Mouse (Mus musculus): ENCODE results near the gene Gm13030.
A peak's percentile ranks its signal among the peaks of the same experiment; 100 is the strongest.
"Not testable (repeated sequence)": the region's sequence is repeated elsewhere in the genome, so short reads cannot be mapped to it uniquely, and the experiment has no call there.

Gene Gm13030

DNA sequence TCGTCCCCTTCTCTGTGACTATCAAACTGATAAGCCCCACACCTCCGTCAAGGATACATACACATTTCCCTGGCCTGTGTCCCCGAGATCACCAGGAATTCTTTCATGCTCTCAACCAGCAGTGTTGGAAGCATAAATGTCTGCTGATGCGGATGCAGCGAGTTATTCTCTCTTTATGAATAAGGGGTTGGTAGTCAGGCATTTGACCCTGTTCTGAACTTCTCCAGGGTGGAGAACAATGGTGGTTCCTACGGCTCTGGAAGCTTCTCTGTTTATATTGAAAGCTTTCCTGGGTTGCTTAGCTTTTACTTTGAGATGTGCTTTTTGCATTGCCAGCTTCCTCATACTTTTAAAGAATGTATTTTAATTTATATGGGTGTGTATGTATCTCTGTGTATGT lies at the start of gene Gm13030:
Gm13030 (minus strand) TSS at position 101 of the 400 bp plus-strand sequence.
- DNase-seq = no peak

DNA sequence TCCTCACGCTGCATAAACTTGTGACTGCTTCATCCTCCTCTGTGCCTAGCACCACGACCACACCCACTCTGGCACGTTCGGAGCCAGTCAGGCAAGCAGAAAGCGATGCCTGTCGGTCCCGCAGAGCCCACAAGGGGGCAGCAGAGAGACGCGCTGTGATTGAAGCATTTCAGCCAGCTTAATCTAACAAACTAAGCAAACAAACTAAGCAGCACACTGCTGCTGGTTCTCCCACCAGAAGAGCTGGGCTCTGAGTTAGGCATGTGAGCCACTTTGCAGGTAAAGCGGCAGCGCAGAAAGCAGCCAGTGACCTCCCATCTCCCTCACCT lies 48.3 kb upstream of the Gm13030 start:
- peak; percentile 97 for DNase-seq

DNA sequence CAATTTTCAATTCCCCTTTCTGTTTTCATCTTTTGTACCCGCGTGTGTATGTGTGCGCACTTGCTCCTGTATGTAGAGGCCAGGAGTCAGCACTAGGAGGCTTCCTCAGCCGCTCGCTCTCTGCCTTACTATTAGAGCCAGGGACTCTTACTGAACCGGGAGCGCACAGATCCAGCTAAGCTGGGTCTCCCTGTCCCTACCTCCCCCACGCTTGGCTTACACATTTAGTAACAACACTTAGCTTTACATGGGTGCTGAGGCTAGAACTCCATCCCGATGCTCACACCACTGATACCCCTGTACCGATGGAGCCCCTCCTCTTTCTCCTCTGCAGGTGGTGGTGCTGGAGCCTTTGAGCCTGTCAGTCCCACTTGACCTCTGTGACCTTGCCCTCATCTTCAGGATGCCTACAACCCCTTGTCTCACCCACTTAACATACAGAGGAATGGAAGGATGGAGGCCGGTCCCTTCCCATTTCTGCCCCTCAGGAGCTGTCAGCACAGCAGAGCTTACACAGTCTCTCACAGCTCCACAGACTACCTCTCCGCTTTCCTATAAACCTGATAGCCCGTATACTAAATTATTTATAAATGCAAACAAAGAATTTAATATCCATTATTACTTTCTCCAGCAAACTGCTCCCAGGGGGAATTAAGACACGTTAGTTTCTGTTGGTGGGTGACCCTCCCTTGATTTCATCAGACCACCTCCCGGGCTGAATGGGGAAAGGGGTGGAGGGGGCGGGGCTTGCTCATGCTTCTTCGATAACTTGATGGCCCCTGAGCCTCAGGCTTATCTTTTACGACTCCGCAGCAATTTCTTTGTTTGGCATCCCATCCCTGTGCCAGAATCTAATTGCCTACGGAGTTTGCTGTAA lies 47.7 kb upstream of the Gm13030 start:
- no peak for DNase-seq

DNA sequence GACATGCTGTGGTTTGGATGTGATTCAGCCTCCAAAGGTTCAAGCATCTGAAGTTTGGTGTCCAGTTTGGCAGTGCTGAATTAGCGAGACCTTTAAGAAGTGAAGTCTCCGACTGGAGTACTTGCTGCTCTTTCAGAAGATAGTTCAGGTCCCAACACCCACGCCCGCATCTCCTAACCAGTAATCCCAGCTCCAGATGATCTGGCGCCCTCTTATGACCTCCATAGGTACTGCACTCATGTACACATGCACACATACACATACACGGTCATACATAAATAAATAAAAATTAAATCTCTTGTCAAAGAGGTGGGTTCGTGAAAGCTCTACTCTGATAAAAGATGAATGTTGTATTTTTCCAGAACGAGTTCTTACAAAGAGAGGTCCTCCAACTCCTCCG lies 43.5 kb upstream of the Gm13030 start:
- DNase-seq = peak in 1 of 2 experiments; percentile 16

DNA sequence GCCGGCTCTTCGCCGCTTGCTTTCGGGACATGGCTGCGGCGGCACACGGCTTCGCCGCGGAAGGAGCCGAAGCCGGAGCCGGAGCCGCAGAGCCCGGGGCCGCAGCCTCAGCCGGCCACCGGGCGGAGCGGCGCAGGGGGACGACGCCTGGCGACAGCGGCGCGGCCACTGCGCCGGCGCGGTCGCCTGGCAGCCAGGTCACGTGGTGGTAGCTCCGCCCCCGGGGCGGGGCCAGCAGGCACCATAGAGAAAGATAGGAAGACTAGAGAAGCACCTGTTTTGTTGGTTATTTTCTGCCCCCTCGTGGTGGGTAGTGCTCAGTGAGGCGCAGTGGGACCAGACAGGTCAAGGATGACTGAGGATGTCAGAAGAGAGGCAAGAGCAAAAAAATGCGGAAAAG lies 40.0 kb upstream of the Gm13030 start, which contains the start of gene Otud3:
Otud3 (minus strand) TSS at position 149 of the 400 bp plus-strand sequence.
- peak; percentile 99 for DNase-seq

DNA sequence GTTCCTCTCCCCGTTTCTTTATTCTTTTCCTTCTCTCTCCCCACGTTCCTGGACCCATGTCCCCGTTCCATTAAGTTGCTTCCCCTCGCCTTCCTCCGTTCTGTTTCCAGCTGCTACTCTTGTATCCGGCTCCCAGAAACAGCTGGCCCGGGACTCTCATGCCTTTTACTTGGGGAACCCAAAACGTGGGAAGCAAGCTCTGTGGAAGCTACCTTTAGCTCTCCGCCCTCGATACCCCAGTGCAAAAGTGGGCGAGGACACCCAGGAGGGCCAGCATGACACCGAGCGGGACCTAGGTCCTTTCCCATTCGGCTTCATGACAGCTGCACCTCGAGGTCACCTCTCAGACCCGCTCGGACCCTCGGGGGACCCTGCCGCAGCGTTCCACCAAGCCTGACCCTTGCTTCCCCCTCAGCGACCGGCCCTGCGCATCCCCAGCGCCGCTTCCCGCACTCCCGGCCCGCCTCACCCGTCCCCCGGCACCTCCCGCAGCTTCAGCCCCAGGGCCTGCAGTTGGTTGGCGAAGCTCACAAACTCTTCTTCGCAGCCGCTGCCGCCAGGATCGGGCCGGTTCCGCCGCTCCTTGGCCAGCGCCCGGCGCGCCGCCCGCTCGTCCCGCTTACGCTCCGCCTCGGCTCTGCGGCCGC lies 39.5 kb upstream of the Gm13030 start:
- no peak for DNase-seq

DNA sequence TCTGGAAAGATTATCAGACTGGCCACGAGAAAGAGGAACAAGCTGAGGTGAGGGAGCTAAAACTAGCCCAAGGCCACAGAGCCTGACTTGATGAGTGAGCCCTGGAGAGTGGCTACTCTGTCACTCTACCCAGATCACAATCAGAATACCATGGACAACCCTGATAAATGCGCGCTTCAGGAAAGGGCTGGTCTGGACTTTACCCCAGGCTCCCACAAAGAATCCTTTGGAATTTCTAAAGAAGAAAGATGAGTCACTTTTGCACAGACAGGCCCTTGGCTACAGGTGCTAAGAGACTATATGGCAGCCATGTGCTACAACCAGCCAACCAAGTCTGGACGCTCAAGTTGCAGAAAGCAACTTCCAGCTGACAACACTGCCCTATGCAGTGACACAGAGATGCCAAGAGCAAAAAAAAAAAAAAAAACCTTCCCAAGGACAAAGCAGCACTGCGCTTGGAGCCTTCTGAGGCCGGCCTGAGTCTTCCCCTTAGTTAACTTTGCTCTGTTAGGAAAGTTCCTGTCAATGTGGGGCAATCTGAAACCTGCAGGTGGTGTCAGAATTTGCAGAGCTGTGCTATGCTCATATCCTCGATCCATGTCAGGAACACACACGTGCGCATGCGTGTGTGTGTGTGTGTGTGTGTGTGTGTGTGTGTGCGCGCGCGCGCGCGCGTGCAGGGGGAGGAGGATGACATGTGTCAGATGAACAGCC lies 32.0 kb upstream of the Gm13030 start:
- no peak for DNase-seq

DNA sequence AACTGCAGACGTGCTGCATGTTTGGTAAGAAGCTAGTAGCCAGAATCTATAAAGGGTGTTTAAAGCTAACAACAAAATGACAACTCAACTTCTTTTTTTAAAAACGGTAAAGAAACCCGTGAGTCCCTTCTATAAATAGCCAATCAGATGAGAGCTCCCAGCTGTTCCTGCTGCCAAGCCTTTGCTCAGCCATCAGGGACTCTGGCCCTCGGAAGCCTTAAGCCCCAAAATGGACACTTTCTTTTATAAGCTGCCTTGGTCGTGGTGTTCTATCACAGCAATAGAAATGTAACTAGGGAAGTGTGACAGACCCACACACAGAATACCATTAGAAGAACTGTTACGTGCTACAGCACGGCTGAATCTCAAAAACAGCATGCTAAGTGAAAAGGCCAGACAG lies 25.6 kb upstream of the Gm13030 start:
- DNase-seq = no peak

DNA sequence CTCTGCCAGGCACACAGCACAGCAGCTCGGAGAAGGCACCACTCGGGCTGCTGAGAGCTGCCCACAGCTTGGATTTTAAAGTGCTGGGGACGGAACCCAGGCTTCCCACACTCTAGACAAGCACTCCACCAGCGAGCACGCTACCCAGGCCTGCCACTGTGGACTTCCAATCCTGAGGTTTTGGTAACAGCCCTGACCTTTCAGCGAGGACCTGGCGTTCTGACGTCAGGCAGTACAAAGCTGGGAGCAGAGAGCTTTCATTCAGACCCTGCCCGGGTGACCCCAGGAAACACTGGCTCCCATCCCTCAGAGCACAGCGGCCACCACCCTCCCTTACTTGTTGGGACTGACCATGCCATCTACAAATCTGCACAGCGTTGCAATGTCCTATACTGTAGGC lies 20.0 kb upstream of the Gm13030 start:
- not testable (repeated sequence) for DNase-seq

DNA sequence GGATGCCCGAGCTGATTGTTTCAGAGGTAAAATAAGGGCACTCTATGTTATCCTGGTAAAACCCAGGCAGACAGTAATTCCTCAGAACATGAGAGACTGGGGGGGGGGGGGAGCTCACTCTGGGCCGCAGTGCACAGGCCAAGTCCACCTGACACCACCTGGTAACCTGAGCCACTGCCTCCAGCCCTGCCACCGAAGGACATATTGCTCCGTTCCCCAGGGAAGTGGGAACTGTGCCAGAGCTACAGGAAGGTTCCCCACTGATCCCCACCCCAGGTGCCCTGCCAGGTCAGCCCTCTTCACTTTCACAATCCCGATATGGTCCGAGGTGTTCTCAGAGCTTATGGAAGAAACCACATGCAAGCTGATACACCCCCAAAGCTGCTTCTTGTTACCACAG lies 18.9 kb upstream of the Gm13030 start:
- no peak for DNase-seq

DNA sequence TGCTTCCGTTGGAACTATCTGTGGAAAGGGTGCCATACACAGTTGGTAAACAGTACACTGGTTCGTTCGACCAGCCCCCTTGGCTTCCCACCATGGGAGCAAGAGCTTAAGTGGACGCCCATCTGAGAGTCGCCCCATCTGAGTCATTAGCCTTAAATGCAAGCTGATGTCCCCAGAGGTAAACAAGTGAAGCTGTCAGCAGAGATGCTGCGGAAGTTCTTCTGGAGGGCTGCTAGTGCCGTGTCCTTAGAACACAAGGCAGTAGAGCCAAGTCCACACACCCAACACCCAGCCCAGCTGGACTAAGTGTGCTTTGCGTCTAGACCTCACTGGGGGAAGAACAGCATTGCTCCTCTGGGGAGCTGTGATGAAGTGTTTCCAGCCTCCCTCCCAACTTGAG lies 15.9 kb upstream of the Gm13030 start:
- DNase-seq = no peak

DNA sequence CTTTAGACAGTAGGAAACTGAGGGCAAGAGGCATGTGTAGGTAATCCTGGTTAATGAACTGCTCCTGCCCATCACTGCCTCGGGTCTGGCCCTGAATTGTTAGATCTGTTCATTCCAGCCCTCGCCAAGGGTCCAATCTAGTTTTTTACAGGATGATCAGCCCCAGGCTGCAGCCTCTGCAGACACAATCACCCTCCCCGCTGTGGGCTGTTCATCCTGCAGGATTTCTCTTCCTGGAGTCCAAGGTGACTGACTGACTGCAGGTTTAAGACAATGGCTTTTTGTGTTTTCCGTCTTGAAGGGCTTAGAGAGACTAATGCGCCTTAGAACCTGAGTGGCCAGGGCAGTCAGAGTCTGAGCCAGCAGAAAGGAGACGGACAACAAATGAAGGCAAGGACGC lies 15.4 kb upstream of the Gm13030 start:
- DNase-seq = no peak

DNA sequence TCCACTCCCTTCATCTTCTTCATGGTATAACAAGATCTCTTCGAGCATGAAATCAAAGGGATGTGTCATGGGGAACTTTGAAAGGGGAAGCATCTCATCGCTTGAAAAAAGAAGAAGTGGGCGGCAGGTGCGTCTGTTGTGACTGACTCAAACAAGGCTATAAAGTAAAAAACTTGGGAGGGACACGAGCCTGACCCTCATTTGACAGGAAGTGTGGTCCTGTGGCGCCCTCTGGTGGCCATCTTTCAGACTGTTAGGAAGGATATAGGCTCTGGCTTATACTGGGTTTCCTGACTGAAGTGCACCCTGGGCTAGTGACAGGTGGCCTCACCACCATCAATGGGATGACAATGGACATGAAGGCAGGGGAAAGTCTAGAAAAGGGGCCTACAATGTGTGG lies 10.5 kb upstream of the Gm13030 start:
- DNase-seq = peak; percentile 95 to 97

DNA sequence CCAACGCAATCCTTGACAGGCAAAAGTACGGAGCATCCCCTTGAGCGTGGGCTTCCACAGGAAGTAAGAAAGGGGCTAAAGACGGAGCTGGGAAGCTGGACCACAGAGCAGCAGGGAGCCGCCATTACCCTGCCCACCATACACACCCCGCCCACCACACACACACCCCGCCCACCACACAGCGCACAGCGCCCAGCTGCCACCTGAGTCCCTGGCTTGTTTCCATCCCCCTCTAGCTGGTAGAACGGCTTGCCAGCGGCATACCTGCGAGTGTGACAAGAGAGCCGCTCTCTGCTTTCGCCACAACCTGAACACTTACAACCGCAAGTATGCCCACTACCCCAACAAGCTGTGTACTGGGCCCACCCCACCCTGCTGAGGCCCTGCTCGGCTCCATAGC lies 8.4 kb upstream of the Gm13030 start:
- no peak for DNase-seq

DNA sequence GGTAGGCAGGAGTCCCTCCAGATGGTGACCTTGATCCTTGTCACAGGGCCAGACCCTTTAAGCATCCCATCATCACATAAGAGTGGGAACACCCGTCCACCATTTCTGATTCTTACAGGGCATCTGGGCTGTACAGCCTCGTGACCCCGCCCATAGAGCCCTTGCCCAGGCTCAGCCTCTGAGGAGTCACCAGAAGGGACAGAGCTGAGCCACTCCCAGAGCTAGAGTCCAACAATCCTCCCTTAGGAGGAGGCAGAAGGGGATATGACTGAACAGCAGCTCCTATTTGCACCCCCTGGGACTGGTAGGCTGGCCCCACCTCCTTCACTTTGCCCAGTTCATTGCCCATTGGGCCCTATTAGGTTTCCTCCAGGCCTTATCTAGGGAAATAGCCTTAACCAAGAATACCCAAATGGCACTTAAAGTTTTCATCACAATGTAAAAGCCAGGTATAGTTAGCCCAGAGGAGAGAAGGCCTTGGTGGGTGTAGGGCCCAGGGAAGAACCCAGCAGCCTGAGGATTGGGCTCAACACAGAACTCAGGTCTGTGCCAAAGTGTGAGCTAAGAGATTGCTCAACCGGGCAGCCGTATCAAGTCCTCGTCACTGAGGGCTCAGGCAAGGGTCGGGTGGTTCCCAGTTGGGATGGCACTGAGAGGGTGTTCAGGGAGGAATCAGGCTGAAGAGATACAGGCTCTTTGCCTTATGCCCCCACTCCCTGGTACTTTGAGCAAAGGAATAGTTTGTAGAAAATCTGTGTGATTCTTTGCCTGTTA lies 7.2 kb upstream of the Gm13030 start:
- DNase-seq = no peak

DNA sequence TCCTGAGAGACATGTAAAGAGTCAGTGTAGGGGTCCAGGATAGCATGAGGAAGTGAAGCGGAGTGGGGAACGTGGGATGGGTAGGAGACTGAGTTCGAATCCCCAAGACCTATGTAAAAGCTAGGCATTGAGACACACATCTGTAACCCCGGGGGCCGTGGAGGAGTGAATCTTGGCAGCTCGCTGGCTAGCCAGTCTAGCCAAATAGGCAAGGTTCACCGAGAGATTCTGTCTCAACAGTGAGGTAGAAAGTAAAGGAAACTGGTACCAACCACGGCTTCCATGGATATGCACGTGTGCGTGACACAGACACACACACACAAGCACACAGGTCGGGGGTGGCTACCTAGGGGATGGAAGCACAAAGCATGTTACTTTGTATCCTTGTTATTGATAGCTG lies 6.0 kb upstream of the Gm13030 start:
- DNase-seq = no peak

DNA sequence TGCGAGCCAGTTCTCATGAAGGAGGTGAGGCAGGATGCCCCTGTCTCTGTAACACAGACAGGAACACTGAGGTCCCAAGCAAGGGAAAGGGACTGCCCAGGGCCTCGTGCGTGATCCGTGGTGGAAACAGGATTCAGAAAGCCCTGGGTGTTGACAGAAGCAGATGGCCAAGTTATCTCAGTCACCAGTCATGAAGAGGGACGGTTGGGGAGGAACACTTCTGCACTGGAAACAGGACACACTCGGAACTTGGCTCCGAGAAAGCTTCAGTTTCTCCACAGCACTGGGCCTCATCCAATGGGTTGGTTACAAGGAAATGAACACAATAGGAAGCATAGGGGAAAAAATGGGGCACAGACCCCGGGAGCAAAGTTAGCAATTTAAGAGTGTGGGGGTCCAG lies 5.0 kb upstream of the Gm13030 start:
- no peak for DNase-seq

DNA sequence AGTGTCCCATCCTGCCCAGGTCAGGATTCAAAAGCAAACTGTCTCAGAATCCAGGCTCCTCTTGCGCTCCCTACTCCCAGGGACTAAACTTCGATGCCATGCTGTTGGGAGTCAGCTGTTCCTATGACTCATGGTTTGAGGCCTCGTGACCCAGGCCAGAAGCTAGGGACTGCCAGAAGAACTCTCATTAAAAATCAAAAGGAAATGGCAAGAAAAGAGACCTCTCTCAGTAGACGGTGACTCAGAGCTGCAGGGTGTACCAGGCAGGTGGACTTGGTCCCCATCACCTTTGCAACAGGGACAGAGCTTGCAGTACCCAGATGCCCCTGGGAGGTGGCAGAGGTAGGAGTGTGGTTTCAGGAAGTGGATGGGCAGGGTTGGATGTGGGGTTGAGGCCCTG lies 4.0 kb upstream of the Gm13030 start, which contains the start of gene Pla2g2e:
Pla2g2e (plus strand) TSS at position 212 of the 400 bp plus-strand sequence.
- no peak for DNase-seq

DNA sequence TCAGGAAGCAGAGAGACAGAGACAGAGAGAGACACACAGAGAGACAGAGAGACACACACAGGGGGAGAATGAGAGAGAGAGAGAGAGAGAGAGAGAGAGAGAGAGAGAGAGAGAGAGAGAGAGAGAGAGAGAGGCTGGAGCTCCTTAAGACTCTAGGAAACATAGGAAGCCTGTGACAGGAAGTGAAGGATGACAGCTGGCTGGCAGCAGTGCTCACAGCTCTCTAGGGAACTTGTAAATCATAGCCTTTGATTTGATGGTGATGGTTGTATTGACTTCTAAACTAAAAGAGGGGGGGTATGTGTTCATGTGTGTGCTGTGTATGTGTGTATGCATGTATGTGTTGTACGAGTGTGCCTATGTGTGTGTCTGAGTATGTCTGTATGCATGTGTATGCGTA lies 2.2 kb upstream of the Gm13030 start:
- no peak for DNase-seq

DNA sequence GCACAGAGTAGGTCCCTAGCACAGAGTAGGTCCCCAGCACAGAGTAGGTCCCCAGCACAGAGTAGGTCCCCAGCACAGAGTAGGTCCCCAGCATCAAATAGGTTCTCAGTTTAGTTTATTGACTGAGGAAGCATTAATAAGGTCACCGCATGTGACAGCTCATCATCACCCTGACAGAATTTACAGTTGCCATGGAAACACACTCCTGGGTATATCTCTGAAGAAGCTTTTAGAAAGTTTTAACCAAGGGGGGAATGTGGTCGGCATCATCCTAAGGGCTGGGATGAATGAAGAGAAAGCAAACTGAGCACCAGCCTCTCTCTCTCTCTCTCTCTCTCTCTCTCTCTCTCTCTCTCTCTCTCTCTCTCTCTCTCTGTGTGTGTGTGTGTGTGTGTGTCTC lies 1.5 kb upstream of the Gm13030 start:
- not testable (repeated sequence) for DNase-seq

DNA sequence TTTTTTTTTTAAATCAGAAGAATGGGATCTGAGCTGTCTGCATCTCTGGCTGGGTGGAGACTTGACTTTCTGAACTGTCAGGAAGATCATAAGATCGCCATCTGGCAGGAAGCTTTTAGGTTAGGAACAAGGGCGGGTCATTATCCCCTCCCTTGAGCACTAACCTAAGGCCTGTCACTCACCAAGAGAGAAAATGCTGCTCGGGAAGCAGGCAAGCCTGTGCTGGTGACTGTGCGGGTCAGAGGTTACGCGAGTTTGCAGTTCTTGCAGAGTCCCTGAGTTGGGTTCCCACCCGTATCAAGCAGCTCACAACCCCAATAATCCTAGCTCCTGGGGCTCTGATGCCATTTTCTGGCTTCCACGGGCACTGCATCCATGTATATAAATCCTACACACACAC lies 5.1 kb downstream of the Gm13030 start:
- no peak for DNase-seq

DNA sequence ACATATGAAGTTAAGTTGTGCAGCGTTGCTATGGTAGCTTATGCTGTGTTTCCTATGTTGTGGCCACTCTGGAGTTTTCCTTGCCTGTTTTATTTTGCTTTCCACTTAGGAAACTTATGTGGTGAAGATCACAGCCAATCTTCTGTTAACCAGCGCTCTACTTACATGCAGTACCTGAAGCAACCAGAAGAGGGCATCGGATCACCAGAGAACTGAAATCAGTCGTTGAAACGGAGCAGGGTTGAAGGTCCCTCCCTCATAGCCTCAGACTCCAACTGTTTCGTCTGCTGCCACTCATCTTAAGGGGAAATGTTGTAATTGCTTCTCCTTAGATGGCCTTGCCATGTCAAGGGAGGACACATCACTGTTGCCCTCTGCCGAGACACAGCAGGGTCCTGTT lies 7.4 kb downstream of the Gm13030 start:
- DNase-seq = peak; percentile 83 to 85

DNA sequence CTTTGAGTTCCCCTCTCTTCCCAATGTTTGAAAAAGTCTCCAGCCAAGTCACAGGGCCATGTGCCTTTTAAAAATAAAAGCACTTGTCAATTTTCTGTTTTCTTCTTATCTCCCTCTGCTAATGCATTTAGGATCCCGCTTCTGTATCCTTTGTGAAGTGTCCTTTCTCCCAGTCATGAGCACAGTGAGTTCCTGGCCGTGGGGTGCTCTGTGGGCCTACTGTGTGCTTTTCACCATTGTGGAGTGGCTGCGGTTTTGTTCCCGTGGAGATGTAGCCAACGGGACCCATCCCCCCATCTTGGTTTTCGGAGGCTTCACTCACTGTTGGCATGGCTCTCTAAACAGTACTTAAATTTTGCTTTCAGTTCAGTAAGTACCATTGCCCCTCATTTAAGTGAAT lies 7.8 kb downstream of the Gm13030 start:
- DNase-seq = no peak
